Mouse (Mus musculus) heart, adult 8-10 months (tissue): ENCODE data around the gene Wipf2. TPM values are rescaled to one million over a fixed set of nuclear protein-coding genes. Genes with fewer than 3 reads are reported as not detected.
"Not testable (repeated sequence)": the region's sequence is repeated elsewhere in the genome, so short reads cannot be mapped to it uniquely, and the experiment has no call there.

Experiments used
- DNase-seq: peaks from one replicate; pipeline ENCODE4 v3.0.0; 2022; ENCODE audit warnings: low spot score
- total RNA-seq, 4 experiments: library from RNA; stranded (reverse); gene quantifications; 2 replicates each; pipeline ENCODE4 v1.2.4; 2022

Wipf2 gene
- total RNA-seq, 4 experiments from 2014 or later, result 9.4 to 12.6 (median 11.5) TPM

DNA sequence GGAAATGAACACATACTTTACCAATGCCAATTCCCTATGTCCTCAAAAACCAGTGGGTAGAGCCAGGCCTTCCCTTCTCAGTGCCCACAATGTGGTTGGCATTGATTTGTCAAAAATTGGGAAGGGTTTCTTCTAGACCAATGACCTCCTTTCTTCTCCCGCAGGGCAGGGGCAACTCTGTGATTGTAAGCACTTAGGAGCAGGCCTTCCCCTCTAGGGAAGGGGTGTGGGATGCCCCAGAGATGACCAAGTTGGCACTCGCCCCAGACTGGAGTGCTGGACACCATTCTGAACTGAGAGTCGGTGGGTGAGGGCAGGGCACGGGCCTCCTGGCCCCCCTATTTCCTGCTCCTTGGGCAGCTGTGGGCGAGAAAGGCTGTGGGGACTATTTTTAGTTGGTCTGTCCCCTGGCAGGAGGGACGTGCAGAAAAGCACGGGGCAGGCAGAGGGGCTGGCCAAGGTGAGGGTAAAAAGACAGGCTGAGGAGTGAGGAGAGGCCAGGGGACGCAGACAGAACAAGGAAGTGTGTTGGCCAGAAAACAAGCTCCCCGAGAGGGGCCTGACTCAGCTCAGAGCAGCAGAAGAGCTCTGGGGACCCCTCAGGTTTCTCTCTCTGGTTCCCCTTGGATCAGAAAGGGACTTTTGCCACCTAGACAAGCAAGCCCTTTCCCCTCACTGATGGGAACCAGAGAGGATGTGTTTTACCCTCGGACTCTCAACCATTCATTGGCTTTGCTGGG lies 67.5 kb downstream of the Wipf2 start:
- no peak for DNase-seq

DNA sequence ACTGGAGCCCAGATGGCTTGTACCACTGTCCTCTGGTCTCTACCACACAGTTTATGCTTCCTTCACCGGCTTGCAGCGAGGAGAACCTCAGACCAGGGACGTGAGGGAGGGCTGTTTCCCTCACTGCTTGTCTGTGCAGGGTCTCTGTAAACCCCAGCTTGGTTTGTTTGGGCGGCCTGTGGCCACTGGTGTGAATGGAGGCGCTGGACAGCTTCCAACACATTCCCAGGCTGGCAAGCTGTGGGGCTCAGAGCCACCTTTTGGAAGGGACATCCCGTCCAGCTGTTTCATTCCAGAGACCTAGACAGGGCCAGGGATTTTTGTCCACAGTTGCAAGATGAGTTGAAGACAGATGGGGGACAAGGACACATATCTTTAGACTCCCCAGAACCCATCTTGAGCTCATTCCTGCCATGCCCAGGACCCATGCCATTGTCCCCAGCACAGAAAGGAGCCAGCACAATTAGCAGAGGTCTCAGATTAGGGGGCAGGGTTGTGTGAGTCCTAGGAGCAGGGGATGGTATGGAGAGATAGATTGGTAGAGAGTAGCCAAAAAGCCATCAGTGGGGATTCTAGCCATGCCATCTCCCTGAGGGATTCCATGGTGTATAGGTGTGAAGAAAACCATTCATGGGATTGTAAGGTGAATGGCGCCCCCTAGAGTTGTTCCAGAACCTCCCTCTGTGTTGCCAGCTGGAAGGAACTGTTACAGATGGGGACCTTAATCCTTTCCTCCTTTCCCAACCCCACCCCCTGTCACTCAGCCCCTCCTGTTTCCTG lies 68.3 kb downstream of the Wipf2 start:
- no peak for DNase-seq

DNA sequence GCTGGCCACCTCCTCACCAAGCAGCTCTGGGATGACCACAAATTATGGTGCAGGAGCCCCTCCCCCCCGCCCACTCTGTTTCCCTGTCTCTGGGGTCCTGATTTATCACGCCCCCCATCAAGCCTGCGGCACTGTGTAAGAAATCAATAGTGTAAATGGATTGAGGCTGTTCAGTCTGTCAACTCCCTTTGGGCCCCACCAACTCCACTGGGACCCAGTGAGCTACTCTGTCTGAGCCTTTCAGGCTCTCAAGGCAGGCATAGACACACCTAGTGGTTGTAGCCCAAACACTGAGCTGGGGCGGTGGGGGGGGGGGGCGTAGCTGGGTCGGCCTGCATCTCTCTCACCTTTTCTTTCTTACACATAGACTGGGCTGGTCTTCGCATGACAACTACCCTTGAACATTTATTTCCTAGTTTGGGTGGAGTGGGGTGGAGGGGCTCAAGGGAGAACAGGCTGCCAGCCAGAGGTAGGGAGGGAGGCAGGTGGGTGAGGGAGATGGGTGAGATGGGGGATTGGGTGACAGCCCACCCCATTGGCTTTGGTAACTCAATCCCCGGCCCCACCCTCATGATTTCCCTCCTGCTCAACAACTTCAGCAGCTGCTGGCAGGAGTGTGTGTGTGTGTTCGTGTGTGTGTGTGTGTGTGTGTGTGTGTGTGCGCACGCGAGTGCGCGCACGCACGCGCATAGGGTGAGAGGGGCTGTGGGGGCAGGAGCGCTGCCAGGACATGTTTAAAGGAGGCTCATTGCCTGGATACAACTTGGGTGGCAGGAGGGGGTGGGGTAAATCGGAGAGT lies 69.1 kb downstream of the Wipf2 start:
- DNase-seq, result no peak

DNA sequence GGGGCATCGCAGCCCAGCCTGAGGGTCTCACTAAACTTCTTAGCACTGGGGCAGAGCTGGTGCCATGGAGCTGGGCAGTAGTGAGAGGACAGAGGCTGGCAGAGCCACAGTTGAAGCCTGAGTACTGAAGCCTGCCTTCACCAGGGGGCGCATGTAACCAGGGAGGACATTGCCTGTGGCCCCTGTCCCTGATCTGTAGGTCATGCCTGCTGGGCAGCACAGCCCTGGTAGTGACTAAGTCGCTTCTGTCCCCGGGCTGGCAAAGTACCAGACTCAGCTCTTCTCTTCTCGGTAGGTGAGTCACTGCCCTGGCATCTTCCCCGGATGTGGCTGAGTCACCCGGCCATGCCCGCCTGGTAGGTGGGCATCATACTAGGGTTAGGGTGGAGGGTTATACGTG lies 69.7 kb downstream of the Wipf2 start:
- peak; percentile 65 for DNase-seq

DNA sequence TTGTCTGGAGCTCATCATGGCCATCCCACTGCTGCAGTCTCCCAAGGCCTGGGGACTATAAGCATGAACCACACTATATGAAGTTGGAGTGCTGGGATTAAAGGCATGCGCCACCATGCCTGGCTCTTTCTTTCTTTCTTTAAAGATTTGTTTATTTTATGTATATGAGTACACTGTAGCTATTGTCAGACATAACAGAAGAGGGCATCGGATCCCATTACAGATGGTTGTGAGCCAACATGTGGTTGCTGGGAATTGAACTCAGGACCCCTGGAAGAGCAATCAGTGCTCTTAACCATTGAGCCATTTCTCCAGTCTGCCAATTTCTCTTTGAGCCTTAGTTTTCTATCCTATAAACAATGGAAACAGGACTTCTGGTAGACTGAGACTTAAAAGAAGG lies 70.4 kb downstream of the Wipf2 start:
- not testable (repeated sequence) for DNase-seq

DNA sequence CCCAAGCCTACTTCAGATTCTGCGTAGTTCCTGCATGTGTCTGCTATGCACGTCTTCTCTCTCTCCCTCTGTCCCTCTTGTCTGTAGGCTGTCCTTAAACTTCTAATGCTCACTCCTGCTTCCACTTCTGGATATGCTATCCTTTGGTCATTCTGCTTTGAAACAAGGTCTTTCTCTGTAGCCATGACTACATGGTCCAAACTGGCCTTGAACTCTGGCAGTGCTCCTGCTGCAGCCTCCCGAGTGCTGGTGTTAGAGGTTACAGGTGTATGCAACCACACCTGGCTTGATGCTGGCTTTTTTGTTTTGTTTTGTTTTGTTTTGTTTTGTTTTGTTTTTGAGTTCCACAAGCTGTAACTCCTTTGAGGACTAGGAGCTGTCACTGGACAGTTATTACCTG lies 70.9 kb downstream of the Wipf2 start:
- DNase-seq, result no peak

DNA sequence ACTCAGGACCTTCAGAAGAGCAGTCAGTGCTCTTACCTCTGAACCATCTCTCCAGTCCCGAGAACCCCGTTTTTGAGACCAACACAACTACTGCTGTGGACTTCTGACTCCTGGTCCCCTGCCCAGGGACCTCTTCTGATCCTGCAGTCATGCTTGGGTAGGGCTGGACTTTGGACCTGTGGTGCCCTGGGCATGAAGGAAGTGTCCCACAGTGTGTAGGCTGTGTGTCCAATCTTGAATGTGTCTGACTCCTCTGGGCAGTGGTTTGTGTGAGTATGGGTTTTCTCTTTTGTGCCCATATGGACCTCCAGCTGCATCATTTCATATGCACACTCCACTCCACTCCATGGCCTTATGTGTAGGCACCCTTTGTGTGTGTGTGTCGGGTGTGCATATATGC lies 71.7 kb downstream of the Wipf2 start:
- no peak for DNase-seq

DNA sequence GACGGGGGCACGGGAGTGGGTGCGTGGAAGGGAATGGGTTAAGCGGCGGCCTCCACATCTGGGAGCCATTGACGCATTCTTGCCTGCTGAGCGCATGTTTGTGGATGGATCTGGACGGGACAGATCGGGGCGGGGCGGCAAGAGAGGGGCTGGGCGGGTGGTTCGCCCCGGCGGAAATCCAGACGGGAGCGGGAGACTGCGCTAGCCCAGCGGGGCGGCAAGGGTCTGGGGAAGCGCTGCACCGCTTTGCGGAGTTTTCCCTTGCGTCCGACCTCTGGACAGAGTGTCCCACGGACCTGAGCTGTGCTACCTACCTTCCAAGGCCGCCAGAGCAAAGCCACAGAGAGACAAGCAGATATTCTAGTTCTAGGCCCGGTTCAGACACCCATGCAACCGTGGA lies 72.7 kb downstream of the Wipf2 start:
- peak; percentile 78 for DNase-seq

DNA sequence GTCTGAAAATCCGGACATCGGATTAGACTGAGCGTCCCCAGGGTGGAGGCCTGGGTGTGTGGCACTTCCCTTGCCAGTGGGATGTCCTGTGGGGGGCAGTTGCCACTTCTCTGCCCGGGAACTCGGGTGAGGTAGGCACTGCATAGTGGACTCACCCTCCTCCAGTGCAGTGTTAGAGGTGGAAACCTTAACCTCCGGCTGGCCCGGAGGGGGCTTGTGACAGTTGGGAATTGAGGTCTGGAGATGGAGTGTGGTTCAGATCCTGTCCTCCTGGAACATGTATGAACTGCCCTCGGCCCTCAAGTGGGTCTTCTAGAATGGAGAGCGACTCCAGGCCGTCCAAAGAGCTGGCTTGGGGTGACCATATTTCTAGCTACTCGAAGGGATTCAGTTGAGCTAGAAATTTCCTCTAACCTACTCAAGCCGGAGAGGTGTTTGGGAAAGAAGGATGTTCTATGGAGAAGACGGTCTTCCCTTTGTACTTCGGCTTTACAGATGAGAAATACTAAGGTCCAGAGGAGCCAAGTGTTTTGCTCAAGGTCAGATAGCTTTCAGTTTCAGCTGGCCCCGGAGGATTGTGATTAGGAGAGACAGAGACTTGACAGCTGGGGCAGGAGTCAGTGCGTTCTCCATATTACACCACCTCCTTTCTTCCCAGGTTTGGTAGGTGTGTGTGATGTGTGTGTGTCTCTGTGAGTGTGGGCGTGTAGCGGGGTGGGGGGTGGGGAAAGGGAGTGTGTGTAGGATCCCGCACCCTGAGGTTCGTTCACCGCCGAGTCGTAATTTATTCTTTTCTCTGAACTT lies 73.4 kb downstream of the Wipf2 start:
- DNase-seq, result no peak

DNA sequence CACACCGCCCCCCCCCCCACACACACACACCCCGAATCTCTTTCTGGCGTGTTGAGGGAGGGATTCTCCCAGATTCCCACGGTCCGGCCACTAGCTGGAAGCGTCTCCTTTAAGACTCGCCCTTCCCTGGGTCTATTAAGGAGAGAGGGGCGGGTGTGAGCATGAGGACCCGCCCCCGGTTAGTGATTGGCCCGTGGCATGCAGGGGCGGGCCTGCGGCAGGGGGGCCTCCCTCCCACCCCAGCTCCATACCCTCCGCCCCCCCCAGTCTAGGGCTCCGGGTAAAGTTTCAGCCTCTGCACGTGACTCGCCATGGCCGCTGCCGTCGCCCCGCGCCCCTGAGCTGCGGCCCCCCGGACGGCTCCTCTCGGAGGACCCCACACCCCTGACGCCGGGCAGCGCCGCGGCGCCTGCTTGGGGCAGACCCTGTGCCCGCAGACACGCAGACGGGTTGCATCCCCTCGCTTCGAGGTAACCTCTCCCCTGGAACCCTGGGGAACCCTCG lies 74.0 kb downstream of the Wipf2 start:
- peak; percentile 90 for DNase-seq

DNA sequence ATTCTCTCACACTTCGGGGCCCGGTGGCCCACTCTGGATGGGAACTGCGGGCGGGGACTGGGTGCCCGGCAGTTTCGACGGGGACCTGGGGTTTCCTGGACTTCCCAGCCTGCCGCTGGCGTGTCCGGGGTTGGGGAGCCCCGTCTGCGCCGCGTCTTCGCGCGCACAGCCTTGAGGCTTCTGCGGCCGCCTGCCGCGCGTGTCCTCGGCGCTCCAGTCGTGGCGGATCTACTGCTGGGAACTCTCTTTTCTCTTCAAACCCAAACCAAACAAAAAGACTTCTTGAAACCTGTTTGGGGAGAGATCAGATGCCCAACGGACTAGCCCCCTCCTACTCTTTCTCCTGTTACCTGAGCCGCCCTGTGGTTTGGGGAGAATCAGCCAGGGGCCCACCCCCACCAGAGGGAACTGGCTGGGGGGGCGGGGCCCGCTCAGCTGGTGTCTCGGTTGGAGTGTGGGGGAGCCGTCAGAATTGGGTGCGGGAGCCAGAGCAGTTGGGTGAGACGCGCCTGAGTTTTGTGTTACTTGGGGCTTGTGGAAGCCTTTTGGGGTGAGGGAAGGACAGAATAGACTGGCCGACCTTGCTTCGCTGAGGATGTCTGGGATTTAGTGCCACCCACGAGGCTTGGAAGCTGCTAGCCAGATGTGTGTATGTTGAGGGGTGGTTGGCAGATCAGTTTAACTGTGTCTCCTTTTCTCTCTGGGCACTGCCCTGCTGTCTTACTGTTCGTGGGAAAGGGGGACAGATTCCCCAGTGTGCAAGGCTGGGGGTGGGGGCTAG lies 74.7 kb downstream of the Wipf2 start:
- no peak for DNase-seq

DNA sequence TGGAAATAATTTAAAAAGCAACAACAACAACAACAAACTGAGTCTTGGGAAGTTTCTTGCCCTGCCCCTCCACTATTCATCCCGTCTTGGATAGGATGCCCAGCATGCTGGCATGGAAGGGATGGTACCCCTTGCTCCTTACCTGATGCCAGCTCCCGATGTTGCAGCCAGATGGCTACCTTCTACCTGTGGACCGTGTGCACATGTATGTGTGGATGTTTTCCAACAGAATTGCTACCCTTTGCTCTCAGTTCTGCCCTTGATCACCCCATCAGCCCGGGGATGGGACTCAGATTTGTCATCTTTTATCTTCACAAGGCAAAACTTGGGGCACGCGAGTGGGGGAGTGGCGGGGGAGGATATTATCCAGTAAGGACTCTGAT lies 75.3 kb downstream of the Wipf2 start:
- no peak for DNase-seq

DNA sequence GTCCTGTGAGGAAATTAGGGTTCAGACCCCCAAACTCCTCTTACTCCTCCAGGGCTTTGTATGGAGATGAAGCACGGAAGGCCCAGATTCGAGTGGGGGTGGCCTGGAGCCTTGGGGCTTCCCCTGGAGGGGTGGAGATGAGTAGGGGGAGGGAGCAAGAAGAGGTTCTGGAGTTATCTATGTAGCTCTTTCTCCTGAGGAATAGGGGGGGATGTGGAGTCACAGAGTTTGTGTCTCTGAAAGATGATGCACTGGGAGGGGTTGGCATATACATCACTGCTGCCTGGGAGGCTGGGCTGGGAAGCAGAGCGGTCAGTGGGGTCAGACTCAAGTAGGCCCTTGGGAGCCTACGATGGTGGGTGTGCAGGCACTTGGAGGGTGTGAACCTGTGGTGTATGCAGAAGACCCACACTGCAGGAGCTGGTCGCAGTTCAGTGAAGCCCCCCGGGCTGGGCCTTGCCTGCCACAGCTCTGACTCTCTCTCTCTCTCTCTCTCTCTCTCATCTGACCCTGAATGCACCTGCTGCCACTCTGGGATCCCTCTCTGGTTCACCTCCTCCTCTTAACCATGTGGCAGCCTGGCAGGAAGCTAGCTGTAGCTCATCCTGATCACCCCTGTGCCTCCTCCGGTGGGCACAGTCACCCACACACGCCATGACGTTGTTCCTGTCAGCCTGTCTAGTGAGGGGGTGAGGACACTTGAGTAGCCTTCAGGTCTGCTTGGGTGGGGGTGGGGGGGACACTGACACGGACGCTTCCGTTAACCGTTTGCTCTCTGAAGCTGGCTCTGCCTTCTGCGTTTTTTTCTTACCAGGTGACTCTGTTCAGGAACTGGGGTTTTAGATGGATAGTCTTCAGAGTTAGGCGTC lies 75.9 kb downstream of the Wipf2 start:
- no peak for DNase-seq

DNA sequence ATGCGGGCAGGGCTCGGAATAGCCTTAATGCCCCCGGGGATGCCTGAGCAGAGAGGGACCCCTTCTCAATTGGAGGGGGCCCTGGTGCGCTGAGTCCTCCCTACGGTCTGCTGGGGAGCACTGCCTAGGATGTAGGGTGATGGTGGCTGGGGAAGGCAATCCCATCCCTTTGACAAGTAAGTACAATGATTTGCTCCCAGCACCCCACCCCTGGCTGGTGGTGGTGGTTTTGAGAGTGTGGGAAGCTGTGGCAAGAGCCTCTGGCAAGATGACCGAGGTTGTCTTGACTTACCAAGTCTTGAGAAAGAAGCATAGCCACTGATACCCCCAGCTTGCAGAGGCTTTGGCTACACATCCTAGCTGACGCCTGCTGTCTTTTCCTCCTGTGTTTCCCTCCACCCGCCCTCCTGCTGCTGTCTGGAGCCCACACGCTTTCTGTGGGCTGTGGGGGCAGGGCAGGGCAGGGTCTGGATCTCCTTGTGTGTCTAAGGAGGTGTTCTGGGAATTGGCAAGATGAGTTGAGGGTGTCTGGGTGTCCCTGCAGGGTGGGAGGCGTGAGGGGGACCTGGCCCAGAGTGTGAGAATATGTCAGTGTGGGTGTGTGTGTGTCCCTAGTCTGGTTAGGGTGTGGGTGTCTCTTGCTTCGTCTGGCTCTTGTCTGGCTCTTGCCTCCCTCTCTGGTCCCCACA lies 76.7 kb downstream of the Wipf2 start:
- peak; percentile 16 for DNase-seq

DNA sequence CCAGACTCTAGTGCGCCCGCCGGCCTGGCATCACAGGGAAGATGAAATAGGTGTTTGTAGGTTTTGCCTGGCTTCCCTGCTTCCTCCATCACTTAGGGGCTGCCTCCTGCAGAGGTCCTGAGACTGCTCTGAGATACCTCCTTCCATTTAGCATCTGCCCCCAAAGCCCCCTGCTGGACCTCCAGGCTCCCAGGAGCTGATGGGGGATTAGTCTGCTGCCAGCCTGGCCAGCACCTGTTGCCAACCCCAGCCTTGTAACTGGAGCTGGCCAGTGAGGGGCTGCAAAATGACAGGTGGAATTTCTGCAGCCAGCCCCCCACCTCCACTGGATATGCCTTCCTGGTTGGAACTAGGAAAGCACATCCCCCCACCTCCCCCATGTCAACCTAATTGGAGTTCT lies 77.3 kb downstream of the Wipf2 start:
- no peak for DNase-seq

DNA sequence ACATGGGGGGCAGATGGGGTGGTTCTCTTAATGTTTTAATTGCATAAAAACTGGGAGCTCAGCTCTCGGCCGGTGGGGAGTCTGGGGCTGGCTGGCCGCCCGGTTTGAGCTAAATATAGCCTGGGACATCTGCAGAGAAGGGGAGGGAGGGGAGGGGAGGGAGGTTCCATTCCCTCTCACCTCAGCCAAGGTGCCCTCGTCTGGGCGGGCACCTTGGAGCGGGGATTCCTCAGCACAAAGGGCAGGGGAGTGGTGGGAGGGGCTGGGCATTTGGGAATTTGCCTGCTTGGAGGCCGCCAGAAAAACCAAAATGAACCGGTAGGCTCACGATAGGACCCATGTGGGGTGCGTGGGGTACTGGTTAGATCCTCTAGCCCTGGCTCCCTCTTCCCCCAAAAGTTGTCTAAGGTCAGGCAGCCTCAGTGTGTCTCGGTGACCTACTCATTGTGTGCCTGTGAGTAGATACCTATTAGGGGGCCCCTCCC lies 77.9 kb downstream of the Wipf2 start:
- no peak for DNase-seq

DNA sequence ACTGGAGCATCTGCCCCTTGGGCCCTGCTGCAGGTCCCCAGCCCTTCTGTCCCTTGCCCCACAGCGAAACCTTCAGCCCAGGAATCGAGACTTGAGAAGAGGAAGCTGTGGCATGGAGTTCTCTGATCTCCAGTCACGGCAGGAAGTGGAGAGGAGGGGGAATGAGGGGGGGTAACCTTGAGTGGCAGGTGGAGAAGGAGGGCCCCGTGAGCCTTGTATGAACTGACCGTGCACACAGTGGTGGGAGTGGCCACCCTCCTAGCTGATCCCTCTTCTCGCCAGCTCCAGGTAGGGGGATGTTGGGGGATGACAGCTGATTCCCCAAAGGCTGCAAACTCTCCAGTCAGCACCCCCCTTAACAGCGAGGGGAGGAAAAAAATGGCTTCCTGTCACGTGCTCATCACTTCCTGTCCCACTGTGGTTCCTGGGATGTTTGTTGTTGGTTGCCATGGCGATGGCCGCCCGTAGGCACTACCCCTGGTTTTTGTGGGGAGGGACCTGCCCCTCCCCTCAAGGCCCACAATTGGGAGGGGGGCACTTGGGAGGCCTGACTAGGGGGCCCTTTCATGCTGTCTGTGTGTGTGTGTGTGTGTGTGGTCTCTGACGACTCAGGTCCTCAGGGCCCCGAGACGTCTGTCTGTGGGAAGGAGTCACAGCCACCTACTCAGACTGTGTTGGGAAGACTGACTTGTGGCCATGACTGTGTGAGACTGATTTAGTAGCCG lies 78.5 kb downstream of the Wipf2 start:
- peak; percentile 90 for DNase-seq

DNA sequence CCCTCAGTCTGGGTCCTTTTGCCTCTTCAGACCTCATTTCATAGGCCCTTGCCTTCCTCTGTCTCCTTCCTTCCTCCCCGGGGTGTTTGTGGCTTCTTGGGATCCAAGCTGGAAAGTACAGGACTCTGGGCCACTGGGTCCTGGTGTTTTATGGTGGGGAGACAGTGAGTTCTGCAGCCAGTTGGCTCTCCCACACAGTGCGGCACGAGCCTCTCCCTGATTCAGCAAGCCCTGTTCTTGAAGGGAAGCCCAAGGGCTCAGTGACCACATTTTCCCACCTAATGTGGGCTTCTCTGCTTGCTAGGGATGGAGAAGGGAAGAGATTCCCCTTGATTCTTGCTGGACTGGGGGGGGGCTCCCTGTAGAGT lies 79.1 kb downstream of the Wipf2 start:
- DNase-seq, result no peak
